Mouse (Mus musculus): ENCODE data around the gene Sp8.

DNA sequence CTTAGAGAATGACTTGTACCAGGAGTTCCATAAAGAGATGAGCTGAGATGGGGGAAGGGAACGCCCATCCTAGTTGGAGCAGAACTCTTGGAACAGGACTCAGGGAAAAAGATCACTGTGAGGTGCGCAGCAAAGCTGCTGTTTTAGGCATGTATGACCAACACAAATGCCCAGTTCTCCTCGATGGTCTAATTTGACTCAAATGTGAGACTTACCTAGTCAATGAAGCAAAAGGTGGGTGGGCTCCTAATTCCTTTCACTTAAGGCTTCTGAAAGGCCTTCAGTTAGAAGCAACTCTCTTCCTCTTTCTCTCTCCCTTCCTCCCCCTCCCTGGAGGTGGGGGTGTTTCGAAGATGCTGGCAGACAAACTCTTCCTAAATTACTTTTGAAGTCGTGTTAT lies 6.7 kb upstream of the Sp8 start:
- TF ChIP-seq GATA1 (IDR thresholded peaks at IDR 0.05; ENCODE audit: borderline replicate concordance, low read length) (no peak), FLI1 (IDR thresholded peaks at IDR 0.05; ENCODE audit: low read length) (no peak)

Measured in megakaryocyte, embryonic 14.5 days (primary cell).